Mouse (Mus musculus): ENCODE measurements around the gene Zfp536. TPM values are rescaled to one million over a fixed set of nuclear protein-coding genes. Genes with fewer than 3 reads are reported as not detected.

The Zfp536 gene
- polyA plus RNA-seq, 1 experiment = 0.81 TPM

DNA sequence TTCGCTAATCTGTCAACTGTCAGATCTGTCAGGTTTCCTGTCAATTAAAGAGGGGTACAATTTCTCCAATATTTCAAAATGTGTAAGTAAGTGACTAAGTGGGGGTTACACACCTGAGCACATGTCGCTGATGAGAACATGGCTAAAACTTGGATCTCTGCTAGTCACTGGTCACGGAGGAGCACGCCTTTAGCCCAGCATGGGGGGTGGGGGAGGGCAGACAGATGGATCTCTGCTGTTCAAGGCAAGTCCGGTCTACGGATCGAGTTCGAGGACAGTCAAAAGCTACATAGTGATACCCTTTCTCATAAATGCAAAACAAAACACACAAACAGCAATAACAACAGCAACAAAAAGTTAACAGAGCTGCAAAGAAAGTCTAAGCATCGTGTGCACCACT is 245.1 kb downstream of the Zfp536 start:
- 83% methylated on average over 9 of the region's 9 CpGs for WGBS
- no peak for TF ChIP-seq CTCF (IDR thresholded peaks at IDR 0.05; ENCODE audit: extremely low read depth, insufficient read length, insufficient replicate concordance, low read depth, low read length)
- no peak for TF ChIP-seq POLR2A (IDR thresholded peaks at IDR 0.05; ENCODE audit: low read depth, low read length)
- Histone ChIP-seq H3K4me1 (ENCODE audit: control insufficient read depth, insufficient read depth, insufficient read length, low read length) (no peaks in the 10 kb centered on the region), H3K27me3 (ENCODE audit: control insufficient read depth, insufficient read depth, low read length) (no peaks in the 10 kb centered on the region), H3K4me3 (ENCODE audit: low read depth, low read length) (no peak overlapping the region), H3K27ac (ENCODE audit: insufficient read depth, low read depth, low read length) (no peak overlapping the region), H3K36me3 (ENCODE audit: control insufficient read depth, insufficient read depth, low read length) (no peaks in the 10 kb centered on the region)

DNA sequence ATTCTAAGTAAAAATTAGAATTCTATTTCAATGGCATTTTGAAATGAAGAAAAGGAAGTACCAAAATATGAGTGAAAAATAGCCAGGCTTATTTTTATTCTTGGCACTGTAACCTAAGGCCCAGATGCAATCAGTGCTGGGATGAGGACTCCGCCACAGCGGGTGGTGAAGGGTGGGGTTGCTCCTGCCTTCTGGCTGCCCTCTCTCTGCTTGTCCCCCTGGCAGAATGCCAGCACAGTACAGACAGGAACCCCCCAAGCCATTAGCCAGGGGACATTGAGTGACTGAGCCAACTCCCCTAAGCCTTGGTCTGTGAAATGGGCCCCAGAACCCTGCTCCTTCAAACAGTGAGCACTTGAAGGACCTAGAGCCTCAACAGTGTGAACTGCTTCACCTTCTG is 245.6 kb downstream of the Zfp536 start:
- H3K4me1 ChIP-seq (ENCODE audit: control insufficient read depth, insufficient read depth, insufficient read length, low read length) = no peaks in the 10 kb centered on the region
- no peak overlapping the region for H3K27ac ChIP-seq (ENCODE audit: insufficient read depth, low read depth, low read length)
- H3K36me3 ChIP-seq (ENCODE audit: control insufficient read depth, insufficient read depth, low read length) = no peaks in the 10 kb centered on the region
- no peaks in the 10 kb centered on the region for H3K27me3 ChIP-seq (ENCODE audit: control insufficient read depth, insufficient read depth, low read length)
- H3K4me3 ChIP-seq (ENCODE audit: low read depth, low read length) = no peak overlapping the region
- no peak for TF ChIP-seq CTCF (IDR thresholded peaks at IDR 0.05; ENCODE audit: extremely low read depth, insufficient read length, insufficient replicate concordance, low read depth, low read length)
- no peak for TF ChIP-seq POLR2A (IDR thresholded peaks at IDR 0.05; ENCODE audit: low read depth, low read length)
- 63% methylated on average over 2 of the region's 2 CpGs for WGBS

DNA sequence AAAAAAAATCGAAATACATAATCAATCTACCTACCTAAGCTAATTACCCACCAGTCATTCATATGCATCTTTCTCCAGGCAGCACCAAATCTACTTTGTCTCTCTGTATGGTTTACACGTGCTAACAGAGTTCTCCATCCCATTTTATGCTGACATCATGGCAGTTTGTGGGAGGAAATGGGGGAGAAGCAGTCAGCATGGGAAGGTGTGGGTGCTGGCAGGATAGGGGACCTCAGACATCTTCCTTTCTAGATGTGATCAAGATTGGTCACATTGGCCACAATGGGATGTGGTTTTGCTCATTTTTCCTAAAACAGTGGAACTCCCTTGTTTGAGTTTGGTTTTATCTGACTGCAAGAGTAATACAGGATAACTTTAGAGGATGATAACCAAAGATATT is 252.0 kb downstream of the Zfp536 start:
- 53% methylated on average over 2 of the region's 2 CpGs for WGBS
- Histone ChIP-seq H3K27ac (ENCODE audit: insufficient read depth, low read depth, low read length) (no peak overlapping the region), H3K4me3 (ENCODE audit: low read depth, low read length) (no peak overlapping the region), H3K27me3 (ENCODE audit: control insufficient read depth, insufficient read depth, low read length) (no peaks in the 10 kb centered on the region), H3K36me3 (ENCODE audit: control insufficient read depth, insufficient read depth, low read length) (no peaks in the 10 kb centered on the region), H3K4me1 (ENCODE audit: control insufficient read depth, insufficient read depth, insufficient read length, low read length) (no peaks in the 10 kb centered on the region)
- TF ChIP-seq POLR2A (IDR thresholded peaks at IDR 0.05; ENCODE audit: low read depth, low read length) (no peak), CTCF (IDR thresholded peaks at IDR 0.05; ENCODE audit: extremely low read depth, insufficient read length, insufficient replicate concordance, low read depth, low read length) (no peak)

DNA sequence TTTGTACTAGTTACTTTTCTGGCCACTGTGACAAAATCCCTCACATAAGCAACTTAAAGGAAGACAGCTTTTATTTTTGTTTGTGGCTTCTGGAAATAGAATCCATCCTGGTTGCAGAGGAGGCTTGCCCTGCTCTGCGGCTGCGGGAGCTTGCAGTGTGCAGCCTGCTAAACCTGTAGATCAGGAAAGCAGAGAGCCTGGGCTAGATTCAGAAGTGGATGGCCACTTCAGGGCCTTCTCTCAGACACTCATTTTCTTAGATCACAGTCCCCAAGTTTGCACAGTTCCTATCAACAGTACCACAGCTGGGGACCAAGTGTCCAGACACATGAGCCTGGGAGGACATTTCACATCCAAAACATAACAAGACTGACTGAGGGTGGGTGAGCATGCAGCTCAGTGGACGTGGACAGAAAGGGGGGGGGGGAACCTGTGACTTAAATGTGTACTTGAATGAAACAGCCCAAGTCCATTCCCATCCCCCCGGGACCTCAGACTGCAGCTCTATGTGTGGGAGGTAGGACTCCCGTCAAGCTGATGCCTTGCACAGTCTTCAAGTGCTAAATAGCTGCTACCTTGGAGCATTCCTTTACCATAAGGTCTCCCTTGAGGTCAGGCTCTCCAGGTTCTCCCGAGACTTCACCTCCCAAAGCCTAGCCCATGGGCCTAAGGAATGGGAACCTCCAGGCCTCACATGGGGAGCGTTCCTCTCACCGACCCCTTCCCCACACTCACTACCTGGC is 262.3 kb downstream of the Zfp536 start:
- TF ChIP-seq CTCF (IDR thresholded peaks at IDR 0.05; ENCODE audit: extremely low read depth, insufficient read length, insufficient replicate concordance, low read depth, low read length) (no peak), POLR2A (IDR thresholded peaks at IDR 0.05; ENCODE audit: low read depth, low read length) (no peak)
- Histone ChIP-seq H3K27me3 (ENCODE audit: control insufficient read depth, insufficient read depth, low read length) (no peaks in the 10 kb centered on the region), H3K27ac (ENCODE audit: insufficient read depth, low read depth, low read length) (no peak overlapping the region), H3K4me3 (ENCODE audit: low read depth, low read length) (no peak overlapping the region), H3K4me1 (ENCODE audit: control insufficient read depth, insufficient read depth, insufficient read length, low read length) (no peaks in the 10 kb centered on the region), H3K36me3 (ENCODE audit: control insufficient read depth, insufficient read depth, low read length) (no peaks in the 10 kb centered on the region)
- WGBS = 79% methylated on average over 8 of the region's 8 CpGs

DNA sequence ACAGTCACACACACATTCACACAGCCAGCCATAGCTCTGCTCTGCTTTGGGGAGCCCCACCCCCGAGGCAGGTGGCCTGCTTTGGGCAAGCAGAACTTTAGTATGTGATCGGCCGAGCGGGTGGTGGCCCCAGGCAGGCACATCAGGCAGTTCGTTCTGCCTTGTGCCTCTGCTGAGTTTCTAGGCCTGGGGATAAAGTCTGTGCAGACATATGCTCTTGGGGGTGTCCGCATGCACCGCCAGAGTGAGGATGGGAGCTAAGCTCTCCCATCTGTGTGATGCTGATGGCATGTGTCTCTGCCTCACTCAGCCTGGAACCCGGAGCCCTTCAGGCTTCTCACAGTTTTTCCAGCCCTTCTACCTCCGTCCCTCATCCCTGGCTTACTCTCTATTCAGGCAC is 263.7 kb downstream of the Zfp536 start:
- Histone ChIP-seq H3K4me3 (ENCODE audit: low read depth, low read length) (no peak overlapping the region), H3K4me1 (ENCODE audit: control insufficient read depth, insufficient read depth, insufficient read length, low read length) (no peaks in the 10 kb centered on the region), H3K27ac (ENCODE audit: insufficient read depth, low read depth, low read length) (no peak overlapping the region), H3K36me3 (ENCODE audit: control insufficient read depth, insufficient read depth, low read length) (no peaks in the 10 kb centered on the region), H3K27me3 (ENCODE audit: control insufficient read depth, insufficient read depth, low read length) (no peaks in the 10 kb centered on the region)
- TF ChIP-seq POLR2A (IDR thresholded peaks at IDR 0.05; ENCODE audit: low read depth, low read length) (no peak), CTCF (IDR thresholded peaks at IDR 0.05; ENCODE audit: extremely low read depth, insufficient read length, insufficient replicate concordance, low read depth, low read length) (no peak)
- 70% methylated on average over 9 of the region's 9 CpGs for WGBS

DNA sequence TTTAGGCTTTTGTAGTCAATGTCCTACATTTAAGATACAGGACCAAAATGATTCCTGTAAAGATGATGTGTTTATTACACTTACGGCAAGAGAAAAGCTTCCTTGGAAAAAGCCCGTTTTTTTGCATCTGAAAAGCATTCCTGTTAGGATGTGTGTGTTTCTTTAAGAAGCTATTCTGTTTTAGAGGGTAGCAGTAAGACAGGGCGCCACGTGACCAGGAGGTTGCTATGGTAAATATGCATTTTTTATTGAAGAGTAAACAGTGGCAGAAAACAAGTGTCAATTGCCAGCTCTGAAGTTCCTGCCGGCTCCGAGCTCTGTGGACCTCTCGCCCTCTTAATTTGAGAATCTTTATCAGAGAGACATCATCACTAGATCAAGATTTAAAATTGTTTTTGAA is 267.9 kb downstream of the Zfp536 start:
- H3K4me3 ChIP-seq (ENCODE audit: low read depth, low read length) = no peak overlapping the region
- no peaks in the 10 kb centered on the region for H3K4me1 ChIP-seq (ENCODE audit: control insufficient read depth, insufficient read depth, insufficient read length, low read length)
- H3K27me3 ChIP-seq (ENCODE audit: control insufficient read depth, insufficient read depth, low read length) = no peaks in the 10 kb centered on the region
- H3K36me3 ChIP-seq (ENCODE audit: control insufficient read depth, insufficient read depth, low read length) = no peaks in the 10 kb centered on the region
- TF ChIP-seq POLR2A (IDR thresholded peaks at IDR 0.05; ENCODE audit: low read depth, low read length) (no peak), CTCF (IDR thresholded peaks at IDR 0.05; ENCODE audit: extremely low read depth, insufficient read length, insufficient replicate concordance, low read depth, low read length) (no peak)
- 44% methylated on average over 7 of the region's 7 CpGs for WGBS
- no peak overlapping the region for H3K27ac ChIP-seq (ENCODE audit: insufficient read depth, low read depth, low read length)

DNA sequence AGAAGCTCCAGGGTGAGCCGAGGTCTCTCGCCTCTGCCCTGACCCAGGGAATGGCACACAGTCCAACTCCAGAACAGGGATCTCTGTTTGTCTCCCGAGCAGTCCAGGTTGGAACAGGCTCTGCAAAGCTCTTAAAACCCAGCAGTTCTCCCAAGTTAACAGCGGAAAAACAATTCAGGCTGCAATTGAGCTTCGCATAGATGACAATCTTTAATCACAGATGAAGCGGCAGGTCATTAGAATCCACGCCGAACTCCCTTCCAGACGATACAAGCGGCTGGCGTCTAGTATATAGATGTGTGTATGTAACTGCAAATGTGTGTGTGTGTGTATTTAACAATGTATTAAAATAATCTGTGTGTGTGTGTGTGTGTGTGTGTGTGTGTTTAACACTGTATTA is 268.3 kb downstream of the Zfp536 start:
- Histone ChIP-seq H3K27ac (ENCODE audit: insufficient read depth, low read depth, low read length) (no peak overlapping the region), H3K27me3 (ENCODE audit: control insufficient read depth, insufficient read depth, low read length) (no peaks in the 10 kb centered on the region), H3K36me3 (ENCODE audit: control insufficient read depth, insufficient read depth, low read length) (no peaks in the 10 kb centered on the region), H3K4me1 (ENCODE audit: control insufficient read depth, insufficient read depth, insufficient read length, low read length) (no peaks in the 10 kb centered on the region), H3K4me3 (ENCODE audit: low read depth, low read length) (no peak overlapping the region)
- WGBS = 82% methylated on average over 11 of the region's 11 CpGs
- TF ChIP-seq POLR2A (IDR thresholded peaks at IDR 0.05; ENCODE audit: low read depth, low read length) (no peak), CTCF (IDR thresholded peaks at IDR 0.05; ENCODE audit: extremely low read depth, insufficient read length, insufficient replicate concordance, low read depth, low read length) (no peak)
